Mouse (Mus musculus) heart, embryonic 10.5 days (tissue): ENCODE results near the gene Ano2. TPM values are rescaled to one million over a fixed set of nuclear protein-coding genes. Genes with fewer than 3 reads are reported as not detected.

ENCODE experiments used
- DNase-seq: peaks from one replicate; pipeline ENCODE4 v3.0.0-alpha.2; 2017; ENCODE audit warnings: low spot score
- H3K27ac ChIP-seq: fragments of 300-500 bp; sonication (generic); 2 replicates; pipeline ENCODE4 v1.5.1; 2016; ENCODE audit warnings: mild to moderate bottlenecking
- H3K27me3 ChIP-seq: fragments of 300-500 bp; sonication (generic); 2 replicates; pipeline ENCODE4 v1.6.1; 2016; ENCODE audit warnings: mild to moderate bottlenecking; ENCODE audit not compliant: poor library complexity, insufficient read depth, severe bottlenecking
- H3K36me3 ChIP-seq: fragments of 300-500 bp; sonication (generic); 2 replicates; pipeline ENCODE4 v1.6.1; 2016; ENCODE audit warnings: mild to moderate bottlenecking, moderate library complexity
- H3K4me1 ChIP-seq: fragments of 300-500 bp; sonication (generic); 2 replicates; pipeline ENCODE4 v1.6.1; 2016; ENCODE audit warnings: mild to moderate bottlenecking
- H3K4me3 ChIP-seq: fragments of 300-500 bp; sonication (generic); 2 replicates; pipeline ENCODE4 v1.5.1; 2016; ENCODE audit warnings: mild to moderate bottlenecking, moderate library complexity
- H3K9me3 ChIP-seq: fragments of 300-500 bp; sonication (generic); 2 replicates; pipeline ENCODE4 v1.6.1; 2016; ENCODE audit warnings: mild to moderate bottlenecking, moderate library complexity
- WGBS: fragments of 180-500 bp; shearing (Covaris S2); methylation state at CpG from one replicate; pipeline ENCODE4 v1.1.7; 2016; 5-methylcytosine and 5-hydroxymethylcytosine counted together
- polyA plus RNA-seq: library from polyadenylated mRNA; unstranded; fragments of >200 nt; fragmentation: Nextera tagmentation; extraction: Ambion mirVana; gene quantifications from 2 replicates; pipeline ENCODE4 v1.2.1, GENCODE M21; 2016

The Ano2 gene
- polyA plus RNA-seq, 1 experiment from 2014 or later, result 0.38 TPM

DNA sequence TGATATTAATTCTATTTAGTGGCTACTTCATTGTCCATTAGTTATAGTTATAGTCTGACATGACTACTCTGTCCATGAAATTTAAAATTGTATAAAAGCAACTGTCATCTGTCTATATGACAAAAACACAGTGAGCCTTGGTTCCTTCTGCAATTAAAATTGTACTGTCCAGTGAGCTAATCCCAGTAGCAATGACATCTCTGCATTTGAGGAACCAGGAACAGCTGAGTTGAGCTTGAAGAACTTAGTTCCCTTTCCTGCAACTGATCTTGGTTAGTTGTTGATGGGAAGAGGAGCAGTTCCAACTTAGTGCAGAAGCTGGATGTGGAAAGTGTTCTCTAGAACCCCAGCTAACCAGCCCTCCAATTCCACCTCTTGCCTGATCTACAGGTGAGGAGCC lies 4.8 kb upstream of the Ano2 start:
- Histone ChIP-seq H3K27ac (no peak overlapping the region), H3K4me1 (peaks cover 9% of the 10 kb centered on the region), H3K9me3 (no peaks in the 10 kb centered on the region), H3K27me3 (peaks cover 38% of the 10 kb centered on the region), H3K36me3 (no peaks in the 10 kb centered on the region), H3K4me3 (no peak overlapping the region)
- no peak for DNase-seq

DNA sequence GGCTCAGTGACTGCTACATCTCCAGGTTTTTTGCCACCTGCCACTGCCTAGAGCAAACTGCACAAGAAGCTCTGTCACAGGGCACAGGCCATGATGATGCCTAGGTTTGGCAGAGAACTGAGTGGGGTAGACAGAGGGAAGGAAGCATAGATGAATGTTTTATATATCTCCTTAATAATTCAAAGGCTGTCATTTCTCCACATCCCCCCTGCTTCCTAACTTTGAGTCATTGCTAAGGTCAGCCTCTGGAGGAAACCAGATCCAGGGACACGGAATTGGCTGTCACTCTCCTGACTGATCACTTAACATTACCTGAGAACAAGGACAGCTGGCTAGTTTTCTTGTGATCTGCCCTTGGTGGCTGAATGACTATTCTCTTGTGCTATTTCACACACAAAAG lies 2.2 kb upstream of the Ano2 start:
- no peak for DNase-seq
- peaks cover 11% of the 10 kb centered on the region for H3K4me1 ChIP-seq
- H3K9me3 ChIP-seq, result no peaks in the 10 kb centered on the region
- H3K4me3 ChIP-seq, result no peak overlapping the region
- WGBS, result 41% methylated on average over 1 of the region's 1 CpGs
- H3K27ac ChIP-seq, result no peak overlapping the region
- peaks cover 48% of the 10 kb centered on the region for H3K27me3 ChIP-seq
- no peaks in the 10 kb centered on the region for H3K36me3 ChIP-seq

DNA sequence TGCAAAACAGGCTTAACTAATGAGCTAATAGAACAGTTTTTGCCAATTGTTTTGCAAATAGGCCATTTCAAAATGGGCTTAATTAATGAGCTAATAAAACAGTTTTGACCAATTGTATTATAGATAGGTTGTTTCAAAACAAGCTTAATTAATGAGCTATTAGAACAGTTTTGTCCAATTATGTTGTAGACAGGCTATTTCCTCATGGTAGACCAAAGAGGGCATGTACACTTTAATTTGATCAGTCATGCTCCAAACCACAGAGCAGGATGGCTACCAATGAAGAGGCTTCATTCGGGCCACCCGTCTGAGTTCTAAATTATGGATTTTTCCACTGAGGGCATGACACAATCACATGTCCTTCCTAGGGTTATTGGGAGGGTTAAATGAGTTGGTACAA lies 10.9 kb downstream of the Ano2 start:
- Histone ChIP-seq H3K27me3 (no peaks in the 10 kb centered on the region; the same call in 1 of the 2 replicates), H3K4me1 (no peaks in the 10 kb centered on the region), H3K36me3 (no peaks in the 10 kb centered on the region), H3K4me3 (no peak overlapping the region), H3K27ac (no peak overlapping the region), H3K9me3 (no peaks in the 10 kb centered on the region)
- no peak for DNase-seq
- WGBS, result 92% methylated on average over 2 of the region's 2 CpGs

DNA sequence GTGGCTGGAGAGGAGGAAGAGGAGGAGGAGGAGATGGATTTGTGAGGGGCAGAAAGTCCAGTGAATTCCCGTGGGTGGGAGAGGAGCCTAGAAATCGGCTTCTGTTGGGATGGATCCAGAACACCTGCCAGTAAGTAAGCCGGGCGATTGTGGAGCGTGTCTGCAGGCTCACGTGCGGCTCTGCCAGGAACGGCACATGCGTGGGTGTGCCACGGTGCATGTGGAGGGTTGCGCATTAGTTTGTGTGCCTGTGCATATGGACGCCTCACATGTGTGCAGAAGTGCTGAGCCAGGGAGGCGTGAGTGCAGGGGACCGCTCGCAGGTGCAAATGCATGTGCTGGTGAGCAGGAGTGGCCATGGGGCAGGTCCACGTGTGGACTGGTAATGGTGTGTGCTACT lies 21.0 kb downstream of the Ano2 start:
- Histone ChIP-seq H3K4me1 (no peaks in the 10 kb centered on the region), H3K27me3 (0 out of 2 replicates have a peak, but pooled peaks cover 3% of the 10 kb centered on the region), H3K36me3 (no peaks in the 10 kb centered on the region), H3K4me3 (no peak overlapping the region), H3K27ac (no peak overlapping the region), H3K9me3 (no peaks in the 10 kb centered on the region)
- no peak for DNase-seq
- WGBS, result 81% methylated on average over 16 of the region's 16 CpGs

DNA sequence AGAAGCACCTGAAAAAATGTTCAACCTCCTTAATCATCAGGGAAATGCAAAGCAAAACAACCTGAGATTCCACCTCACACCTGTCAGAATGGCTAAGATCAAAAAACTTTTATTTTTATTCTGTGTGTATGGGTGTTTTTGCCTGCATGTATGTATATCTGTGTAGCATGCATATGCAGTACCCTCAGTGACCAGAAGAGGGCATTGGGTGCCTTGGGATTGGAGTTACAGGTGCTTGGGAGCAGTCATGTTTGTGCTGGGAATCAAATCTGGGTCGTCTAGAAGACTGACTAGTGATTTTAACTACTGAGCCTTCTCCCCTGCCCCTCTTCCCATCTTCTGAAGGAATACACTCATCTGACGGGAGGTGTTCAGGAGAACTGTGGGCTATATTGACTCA lies 36.2 kb downstream of the Ano2 start:
- no peak overlapping the region for H3K27ac ChIP-seq
- 78% methylated on average over 2 of the region's 2 CpGs for WGBS
- no peaks in the 10 kb centered on the region for H3K4me1 ChIP-seq
- no peak overlapping the region for H3K4me3 ChIP-seq
- no peaks in the 10 kb centered on the region for H3K9me3 ChIP-seq
- no peaks in the 10 kb centered on the region for H3K36me3 ChIP-seq
- no peak for DNase-seq
- peaks cover 10% of the 10 kb centered on the region; the same call in 1 of the 2 replicates for H3K27me3 ChIP-seq

DNA sequence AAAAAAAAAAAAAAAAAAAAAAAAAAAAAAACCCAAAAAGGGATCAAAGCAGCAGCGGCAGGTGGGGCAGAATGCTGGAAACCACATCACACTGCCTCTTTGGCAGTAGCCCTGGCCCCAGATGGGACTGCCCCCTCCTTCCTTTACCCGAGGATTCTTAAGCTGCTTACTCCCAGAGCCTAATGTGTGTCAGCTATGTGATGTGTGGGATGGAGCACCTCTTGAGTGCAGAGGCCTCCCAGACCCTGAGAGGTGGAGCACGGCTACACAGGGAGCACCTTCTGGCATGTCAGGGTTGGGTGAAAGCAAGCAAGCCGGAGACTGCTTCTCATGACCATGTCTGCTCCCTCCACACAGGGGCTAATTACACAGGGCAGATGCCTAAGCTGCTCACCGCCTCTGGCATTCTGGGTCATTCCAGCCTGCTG lies 37.3 kb downstream of the Ano2 start:
- no peaks in the 10 kb centered on the region for H3K9me3 ChIP-seq
- H3K4me3 ChIP-seq, result no peak overlapping the region
- no peak overlapping the region for H3K27ac ChIP-seq
- no peaks in the 10 kb centered on the region for H3K36me3 ChIP-seq
- peaks cover 8% of the 10 kb centered on the region; the same call in 1 of the 2 replicates for H3K27me3 ChIP-seq
- no peaks in the 10 kb centered on the region for H3K4me1 ChIP-seq
- DNase-seq, result no peak
- 74% methylated on average over 5 of the region's 5 CpGs for WGBS

DNA sequence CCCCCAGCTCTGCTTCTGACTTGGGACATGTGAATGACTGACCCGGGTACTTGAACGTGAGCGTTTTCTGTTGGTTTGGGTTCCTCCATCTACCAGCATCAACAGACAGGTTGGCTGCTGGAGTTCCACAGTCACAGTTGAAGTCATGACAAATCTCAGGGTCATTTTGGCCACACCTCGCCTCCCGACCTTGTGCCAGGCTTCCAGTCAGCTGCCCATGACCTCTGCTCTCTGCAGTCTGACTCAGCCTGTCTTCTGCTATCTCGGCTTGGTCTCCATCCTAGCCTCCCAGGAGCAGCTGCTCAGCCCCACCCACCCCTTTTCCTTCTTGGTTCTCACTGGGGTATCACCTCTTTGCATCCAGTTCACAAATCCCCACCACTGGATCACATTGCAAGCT lies 39.3 kb downstream of the Ano2 start:
- H3K9me3 ChIP-seq, result no peaks in the 10 kb centered on the region
- H3K36me3 ChIP-seq, result no peaks in the 10 kb centered on the region
- no peak overlapping the region for H3K4me3 ChIP-seq
- DNase-seq, result no peak
- H3K27ac ChIP-seq, result no peak overlapping the region
- H3K27me3 ChIP-seq, result peaks cover 4% of the 10 kb centered on the region; the same call in 1 of the 2 replicates
- 76% methylated on average over 6 of the region's 6 CpGs for whole genome bisulfite sequencing
- H3K4me1 ChIP-seq, result no peaks in the 10 kb centered on the region

DNA sequence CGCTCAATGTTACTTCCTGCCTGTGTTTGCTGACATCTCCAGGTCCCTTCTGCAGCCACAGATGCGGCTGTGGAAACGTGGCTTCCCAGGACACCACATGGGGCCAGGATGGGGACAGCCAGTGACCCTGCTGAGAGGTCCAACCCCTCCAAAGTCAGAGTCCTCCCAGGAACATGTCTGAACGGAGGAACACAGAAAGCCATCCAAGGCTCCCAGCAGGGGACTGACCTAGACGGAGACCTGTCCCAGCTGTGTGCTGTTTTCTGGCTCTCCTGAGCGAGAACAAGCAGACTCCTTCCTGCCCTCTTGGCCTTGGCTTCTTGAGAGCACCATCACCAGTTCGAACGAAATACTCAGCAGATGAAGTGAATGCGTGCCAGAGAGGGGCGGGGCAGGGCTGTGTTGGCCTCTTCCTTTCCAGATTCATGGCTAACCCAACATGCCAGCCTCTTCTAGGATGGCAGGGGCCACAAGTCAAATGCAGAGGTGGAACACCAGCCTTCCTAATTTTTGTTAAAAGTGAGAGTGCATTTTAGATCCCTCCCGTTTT lies 39.8 kb downstream of the Ano2 start:
- 73% methylated on average over 11 of the region's 11 CpGs for WGBS
- no peaks in the 10 kb centered on the region for H3K4me1 ChIP-seq
- H3K9me3 ChIP-seq, result no peaks in the 10 kb centered on the region
- peaks cover 4% of the 10 kb centered on the region; the same call in 1 of the 2 replicates for H3K27me3 ChIP-seq
- H3K4me3 ChIP-seq, result no peak overlapping the region
- no peaks in the 10 kb centered on the region for H3K36me3 ChIP-seq
- no peak overlapping the region for H3K27ac ChIP-seq
- DNase-seq, result no peak

DNA sequence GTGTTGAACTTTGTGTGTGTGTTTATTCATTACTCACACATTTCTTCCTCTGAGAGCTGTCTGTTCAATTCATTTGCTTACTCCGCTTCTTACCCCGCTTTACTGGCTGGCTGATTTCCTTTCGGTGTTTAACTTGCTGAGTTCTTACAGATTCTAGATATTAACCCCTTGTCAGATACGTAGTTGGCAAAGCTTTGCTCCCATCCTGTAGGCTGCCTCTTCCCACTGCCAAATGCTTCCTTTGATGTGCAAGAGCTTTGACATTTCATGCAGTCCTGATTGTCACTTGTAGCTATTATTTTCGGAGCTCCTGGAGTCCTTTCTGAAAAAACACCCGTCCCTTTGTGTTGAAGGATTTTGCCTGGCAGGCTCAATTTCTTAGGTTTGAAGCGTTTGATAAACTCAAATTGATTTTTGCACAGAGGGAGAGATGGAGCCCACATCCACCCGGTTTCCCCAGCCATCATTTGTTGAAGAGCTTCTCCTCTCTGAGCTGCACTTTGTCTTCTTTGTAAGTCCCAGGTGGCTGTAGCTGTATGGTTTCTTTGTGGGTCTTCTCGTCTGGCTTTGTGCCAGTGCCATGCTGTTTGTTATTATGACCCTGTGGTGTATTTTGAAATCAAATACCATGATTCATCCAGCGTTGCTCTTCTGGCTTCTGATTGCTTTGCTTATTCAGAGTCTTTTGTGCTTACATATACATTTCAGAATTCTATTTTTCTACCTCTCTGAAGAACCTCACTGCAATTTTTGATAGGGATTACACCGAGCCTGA lies 47.5 kb downstream of the Ano2 start:
- DNase-seq, result no peak
- Histone ChIP-seq H3K4me3 (no peak overlapping the region), H3K9me3 (no peaks in the 10 kb centered on the region), H3K4me1 (no peaks in the 10 kb centered on the region), H3K27me3 (no peaks in the 10 kb centered on the region), H3K36me3 (no peaks in the 10 kb centered on the region), H3K27ac (no peak overlapping the region)
- WGBS, result 66% methylated on average over 11 of the region's 11 CpGs

DNA sequence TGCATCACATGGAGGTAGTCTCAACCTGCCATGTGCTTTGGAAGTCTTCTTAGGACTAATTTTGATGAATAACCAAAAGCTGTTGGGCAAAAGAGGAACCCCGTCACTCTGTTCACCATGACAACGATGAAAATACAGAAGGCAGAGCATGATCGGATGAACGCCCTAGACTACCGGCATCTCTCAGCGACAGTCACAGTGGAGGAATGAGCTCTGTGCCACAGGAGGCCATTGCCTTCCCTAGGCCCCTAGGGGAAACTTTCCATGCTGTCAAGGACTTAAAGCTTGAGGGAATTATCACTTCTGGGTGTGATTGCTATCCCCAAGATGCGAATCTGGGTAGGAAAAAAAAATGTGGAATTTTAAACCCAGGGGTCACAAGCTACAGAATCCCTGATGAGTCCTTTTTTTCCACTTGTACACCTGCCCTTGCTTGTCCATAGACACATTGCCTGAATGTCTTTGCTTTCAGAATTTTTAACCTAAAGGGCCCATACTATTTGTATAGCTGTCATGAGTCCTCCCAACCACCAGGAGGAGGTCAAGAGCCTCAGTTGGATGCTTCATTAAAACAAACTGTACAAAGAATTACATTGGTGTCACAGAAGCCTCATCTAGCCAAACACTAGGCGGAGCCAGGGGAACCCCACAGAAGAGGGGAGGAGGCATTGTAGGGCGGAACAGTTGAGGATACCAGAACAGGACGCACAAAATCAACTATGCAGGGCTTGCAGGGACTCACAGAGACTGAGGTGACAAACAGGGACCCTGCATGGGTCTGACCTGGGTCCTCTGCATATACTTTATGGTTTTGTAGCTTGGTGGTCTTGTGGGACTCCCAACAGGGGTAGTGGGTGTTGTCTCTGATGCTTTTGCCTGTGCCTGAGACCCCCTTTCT lies 53.2 kb downstream of the Ano2 start:
- WGBS, result 91% methylated on average over 10 of the region's 10 CpGs
- H3K9me3 ChIP-seq, result no peaks in the 10 kb centered on the region
- H3K4me3 ChIP-seq, result no peak overlapping the region
- DNase-seq, result no peak
- H3K4me1 ChIP-seq, result no peaks in the 10 kb centered on the region
- H3K36me3 ChIP-seq, result no peaks in the 10 kb centered on the region
- H3K27ac ChIP-seq, result no peak overlapping the region
- no peaks in the 10 kb centered on the region; the same call in 1 of the 2 replicates for H3K27me3 ChIP-seq

DNA sequence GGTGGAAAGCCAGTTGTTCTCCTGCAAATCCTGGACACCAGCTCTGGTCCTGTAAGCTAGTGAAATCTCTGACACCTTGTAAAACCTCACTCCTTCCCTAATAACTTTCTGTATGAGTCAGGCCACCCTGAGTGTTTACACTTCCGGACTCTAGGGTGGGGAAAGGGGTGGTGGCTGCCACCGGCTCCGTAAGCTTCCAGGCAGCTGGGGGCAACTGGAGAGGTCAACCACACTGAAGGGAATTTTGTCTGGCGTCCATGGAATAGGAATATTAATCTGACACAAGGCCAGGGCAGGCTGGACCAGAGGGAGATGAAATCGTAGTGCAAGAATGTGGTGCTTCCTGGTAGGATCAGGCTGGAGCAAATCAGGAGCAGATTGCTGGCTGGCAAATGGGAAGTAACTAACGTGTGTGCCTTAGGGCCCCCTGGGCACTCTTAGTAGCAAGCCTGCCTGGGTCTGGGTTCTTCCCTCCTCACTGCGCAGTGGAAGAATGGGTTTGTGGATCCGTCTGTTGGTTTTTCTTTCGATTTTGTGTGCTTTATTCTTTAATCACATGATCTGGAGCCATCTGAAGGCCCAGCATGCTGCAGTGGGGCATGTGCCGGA lies 57.2 kb downstream of the Ano2 start:
- no peaks in the 10 kb centered on the region; the same call in 1 of the 2 replicates for H3K27me3 ChIP-seq
- H3K4me1 ChIP-seq, result peaks cover 6% of the 10 kb centered on the region; the same call in 1 of the 2 replicates
- no peak for DNase-seq

DNA sequence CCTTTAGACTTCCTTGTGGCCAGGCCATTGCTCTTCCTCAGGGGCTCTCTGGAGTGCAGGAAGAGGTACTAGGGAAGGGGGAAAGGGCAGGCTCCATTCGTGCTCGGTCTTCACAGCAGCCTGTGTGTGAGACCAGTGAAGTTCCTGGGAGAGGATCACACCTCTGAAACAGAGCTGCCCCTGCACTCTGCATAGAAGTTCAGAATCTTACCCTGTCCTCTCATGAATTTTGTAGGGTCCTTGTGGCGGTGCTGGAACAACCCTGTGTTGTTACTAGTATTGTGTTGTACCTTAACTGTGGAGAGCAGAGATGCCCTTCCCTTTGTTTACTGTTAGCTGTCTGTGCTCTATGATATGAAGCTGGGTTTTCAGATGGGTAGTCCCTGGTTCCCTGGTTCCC lies 58.4 kb downstream of the Ano2 start:
- DNase-seq, result no peak
- Histone ChIP-seq H3K9me3 (no peaks in the 10 kb centered on the region), H3K4me1 (peaks cover 6% of the 10 kb centered on the region; the same call in 1 of the 2 replicates), H3K4me3 (no peak overlapping the region), H3K27me3 (no peaks in the 10 kb centered on the region; the same call in 1 of the 2 replicates), H3K36me3 (no peaks in the 10 kb centered on the region), H3K27ac (no peak overlapping the region)
- WGBS, result 53% methylated on average over 3 of the region's 3 CpGs

More for the DNA sequence above, 57.2 kb downstream of the Ano2 start:
- WGBS, result 58% methylated on average over 10 of the region's 10 CpGs
- Histone ChIP-seq H3K4me3 (no peak overlapping the region), H3K36me3 (no peaks in the 10 kb centered on the region), H3K9me3 (no peaks in the 10 kb centered on the region), H3K27ac (no peak overlapping the region)
